Mouse (Mus musculus) adrenal gland, postnatal 14 days (tissue): ENCODE data around the gene Pomgnt1. TPM values are rescaled to one million over a fixed set of nuclear protein-coding genes. Genes with fewer than 3 reads are reported as not detected.

ENCODE experiments used
- DNase-seq: peaks from one replicate; pipeline ENCODE4 v3.0.0; 2021; ENCODE audit warnings: mixed read lengths
- total RNA-seq: library from RNA; stranded (reverse); gene quantifications from 2 replicates; pipeline ENCODE4 v1.2.3, GENCODE M21; 2021

Gene Pomgnt1
- total RNA-seq, 1 experiment from 2014 or later: 65.8 TPM

GRCm38 (mm10) chr4:116173072-116173471, 49.4 kb downstream of the Pomgnt1 start, which contains the start of the genes 1700042G07Rik and Gm49337:
1700042G07Rik (plus strand) TSS chr4:116173372.
Gm49337 (plus strand) TSS chr4:116173384.
- no peak for DNase-seq

- no peak for DNase-seq
These were observed 50.1 kb downstream of the Pomgnt1 start for GRCm38 (mm10) chr4:116173752-116174151.

DNA sequence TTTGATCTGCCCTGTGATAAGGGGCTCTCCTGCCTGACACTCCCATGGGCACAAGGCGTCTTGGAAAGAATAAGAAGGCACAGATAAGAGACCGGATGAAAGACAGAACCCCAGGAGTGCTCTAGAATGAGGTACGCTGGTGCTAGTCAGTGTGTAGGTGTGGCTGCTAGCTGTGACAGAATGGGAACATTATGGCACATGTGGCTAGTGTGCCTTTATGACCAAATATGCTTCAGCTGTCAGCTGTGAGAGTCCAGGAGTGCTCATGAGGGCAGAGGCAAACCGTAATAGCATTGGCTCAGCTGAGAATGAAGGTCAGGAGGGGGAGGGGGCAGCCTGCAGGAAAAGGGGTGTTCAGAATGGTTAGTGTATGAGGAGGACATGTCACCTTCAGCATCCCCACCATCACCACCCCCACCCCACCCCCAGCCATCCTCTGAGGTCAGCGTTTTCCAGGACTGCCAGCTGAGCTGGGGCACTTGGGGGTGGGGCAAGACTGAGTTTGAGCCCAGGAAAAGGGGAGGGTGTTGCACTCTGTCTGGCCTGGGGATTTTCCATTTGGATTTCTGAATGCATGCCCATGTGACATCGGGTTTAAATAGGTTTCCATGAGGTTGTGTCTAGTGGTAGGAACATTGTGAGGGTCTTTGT, 51.0 kb downstream of the Pomgnt1 start:
- DNase-seq: peak; percentile 67

- no peak for DNase-seq
These were observed 51.5 kb downstream of the Pomgnt1 start for GRCm38 (mm10) chr4:116175136-116175535.

GRCm38 (mm10) chr4:116175711-116176542, 52.3 kb downstream of the Pomgnt1 start:
- DNase-seq: no peak

- DNase-seq: peak; percentile 71
These were observed 52.9 kb downstream of the Pomgnt1 start for GRCm38 (mm10) chr4:116176543-116176988.

GRCm38 (mm10) chr4:116177140-116177539, 53.5 kb downstream of the Pomgnt1 start:
- peak; percentile 74 for DNase-seq

- DNase-seq: no peak
These were observed 58.4 kb downstream of the Pomgnt1 start for GRCm38 (mm10) chr4:116182079-116182478.

GRCm38 (mm10) chr4:116182745-116183144, 59.1 kb downstream of the Pomgnt1 start:
- DNase-seq: peak; percentile 47

DNA sequence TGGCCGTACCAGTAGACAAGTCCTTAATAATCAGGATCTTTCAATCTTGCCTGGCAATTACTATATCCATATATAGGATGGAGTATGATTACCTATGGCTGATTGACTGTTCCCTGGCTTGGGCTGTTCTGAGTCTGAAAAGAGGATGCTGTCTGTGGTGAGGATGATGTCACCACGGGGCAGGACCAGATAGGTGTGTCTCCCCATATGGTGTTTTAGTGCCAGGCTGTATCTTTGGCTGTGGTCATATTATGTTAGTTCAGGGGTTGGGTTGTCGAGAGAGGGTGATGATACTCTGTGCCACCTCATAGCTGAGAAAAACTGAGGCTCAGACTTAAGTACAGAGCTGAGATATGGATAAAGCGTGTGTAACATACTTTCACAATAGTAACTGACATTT, 61.4 kb downstream of the Pomgnt1 start:
- no peak for DNase-seq

GRCm38 (mm10) chr4:116192286-116192835, 68.7 kb downstream of the Pomgnt1 start:
- DNase-seq: peak; percentile 23

DNA sequence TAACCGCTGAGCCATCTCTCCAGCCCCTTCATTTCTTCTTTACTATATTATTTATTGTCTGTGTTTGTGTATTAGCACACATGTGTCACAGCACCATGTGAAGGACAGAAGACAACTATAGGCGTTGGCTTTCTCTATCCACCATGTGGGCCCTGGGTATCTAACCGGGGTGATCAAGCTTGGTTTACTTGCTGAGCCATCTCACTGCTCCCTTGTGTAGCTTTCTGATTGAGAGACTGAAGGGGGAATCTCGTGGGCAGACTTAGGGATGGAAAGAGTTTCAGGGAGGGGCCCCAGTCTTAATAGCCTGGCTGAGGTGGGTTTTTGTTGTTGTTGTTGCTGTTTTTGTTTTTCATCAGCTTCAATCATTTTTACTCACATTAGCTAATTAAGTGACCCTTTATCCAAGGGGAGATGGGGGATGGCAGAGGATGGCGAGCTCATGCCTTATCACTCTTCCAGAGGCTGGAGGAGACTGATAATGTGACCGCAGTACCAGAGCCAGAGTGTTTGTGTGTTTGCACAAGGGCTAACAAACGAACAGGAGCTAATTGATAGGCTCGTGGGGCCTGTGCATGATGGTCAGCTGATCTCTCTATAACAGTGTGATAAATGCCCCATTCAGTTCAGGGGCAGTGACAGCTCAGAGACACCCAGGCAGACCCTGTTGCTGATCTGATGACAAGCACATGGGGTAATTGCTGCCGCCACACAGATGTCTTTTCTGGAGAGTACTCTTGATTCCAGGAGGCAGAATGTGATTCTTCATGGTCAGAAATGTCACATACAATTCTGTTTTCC, 70.1 kb downstream of the Pomgnt1 start:
- no peak for DNase-seq

DNA sequence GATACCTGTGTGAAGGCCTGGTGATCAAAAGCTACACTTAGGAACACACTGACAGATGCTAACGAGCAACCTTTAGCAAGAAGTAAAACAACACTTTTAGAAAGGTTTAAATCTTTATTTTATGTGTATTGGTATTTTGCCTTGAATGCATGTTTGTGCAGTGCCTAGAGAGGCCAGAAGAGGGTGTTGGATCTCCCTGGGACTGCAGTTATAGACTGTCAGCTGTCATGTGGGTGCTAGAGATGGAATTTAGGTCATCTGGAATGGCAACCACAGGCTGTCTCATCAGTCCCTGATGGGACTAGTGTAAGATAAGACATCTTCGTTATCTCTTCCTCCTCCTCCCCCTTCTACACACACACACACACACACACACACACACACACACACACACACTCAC, 74.8 kb downstream of the Pomgnt1 start:
- no peak for DNase-seq

DNA sequence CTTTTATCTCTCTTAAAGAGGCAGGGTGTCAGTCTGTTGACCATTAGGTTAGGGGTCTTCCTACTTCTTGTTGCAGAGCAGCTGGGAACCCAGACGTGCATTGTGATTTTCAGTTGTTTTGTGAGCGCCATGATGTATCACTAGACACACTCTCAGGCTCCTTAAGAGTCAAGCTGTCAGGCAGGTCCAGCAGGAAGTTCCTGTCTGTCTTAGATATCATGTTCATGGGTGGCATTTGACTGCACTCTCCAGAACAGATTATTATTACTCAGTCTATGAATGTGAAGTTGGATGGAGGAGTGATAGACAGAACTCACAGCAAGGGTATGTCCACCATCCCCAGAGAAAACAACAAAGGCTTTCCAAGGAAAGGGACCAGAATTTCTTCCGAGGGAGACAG, 80.8 kb downstream of the Pomgnt1 start:
- no peak for DNase-seq

GRCm38 (mm10) chr4:116206531-116206930, 82.9 kb downstream of the Pomgnt1 start:
- DNase-seq: no peak

GRCm38 (mm10) chr4:116208891-116209290, 85.3 kb downstream of the Pomgnt1 start:
- no peak for DNase-seq

Other genes starting within 250 kb of the Pomgnt1 start
- not detected in 2 replicates for gene Kncn, start 239.4 kb upstream of the Pomgnt1 start, total RNA-seq
- not detected in 2 replicates for gene 6430628N08Rik, start 233.2 kb upstream of the Pomgnt1 start, total RNA-seq
- not detected in 2 replicates for gene Dmbx1, start 183.9 kb upstream of the Pomgnt1 start, total RNA-seq
- gene Faah, start 105.9 kb upstream of the Pomgnt1 start, total RNA-seq: 5.6 and 9.9 TPM in 2 replicates
- gene Nsun4, start 70.0 kb upstream of the Pomgnt1 start, total RNA-seq: 23.8 and 25.3 TPM in 2 replicates
- gene Uqcrh, start 48.8 kb upstream of the Pomgnt1 start, total RNA-seq: 944 and 957 TPM in 2 replicates
- gene Lrrc41, start 48.6 kb upstream of the Pomgnt1 start, total RNA-seq: 61.8 and 67.4 TPM in 2 replicates
- 4.5 and 5.2 TPM in 2 replicates for gene Rad54l, start 150 bp upstream of the Pomgnt1 start, total RNA-seq
- gene Lurap1, start 27.5 kb downstream of the Pomgnt1 start, total RNA-seq: 12.4 and 18.1 TPM in 2 replicates
- not detected in 2 replicates for gene Tspan1, start 43.8 kb downstream of the Pomgnt1 start, total RNA-seq
- gene 1700042G07Rik, start 49.5 kb downstream of the Pomgnt1 start, total RNA-seq: not detected in 2 replicates
- gene Gm49337, start 49.5 kb downstream of the Pomgnt1 start, total RNA-seq: not detected in 2 replicates
- 15.1 and 18.9 TPM in 2 replicates for gene Pik3r3, start 97.8 kb downstream of the Pomgnt1 start, total RNA-seq